Mouse (Mus musculus) bone marrow, adult 2 months (tissue): ENCODE measurements around the gene Copz2. TPM values are rescaled to one million over a fixed set of nuclear protein-coding genes. Genes with fewer than 3 reads are reported as not detected.

Experiments used
- H3K27ac ChIP-seq: fragments of 200-500 bp; 2 replicates; pipeline ENCODE4 v1.5.1; 2012; ENCODE audit warnings: low read depth, mild to moderate bottlenecking, control low read depth, inconsistent platforms, low read length; ENCODE audit not compliant: control insufficient read depth, poor library complexity, insufficient read depth
- H3K4me1 ChIP-seq: fragments of 200-500 bp; 2 replicates; pipeline ENCODE4 v1.6.1; 2011; ENCODE audit warnings: low read length; ENCODE audit not compliant: control insufficient read depth, insufficient read depth
- H3K4me3 ChIP-seq: fragments of 200-500 bp; replicated peaks from 2 replicates; pipeline ENCODE3; 2011; ENCODE audit warnings: mild to moderate bottlenecking, low read depth, low read length, control low read depth; ENCODE audit not compliant: control insufficient read depth
- CTCF ChIP-seq: fragments of 200-500 bp; IDR thresholded peaks from 2 replicates; pipeline ENCODE4 v1.5.1; 2011; ENCODE audit warnings: low read length, control low read depth; ENCODE audit not compliant: control insufficient read depth, insufficient read depth
- POLR2A ChIP-seq: fragments of 200-500 bp; IDR thresholded peaks from 2 replicates; pipeline ENCODE4 v1.6.1; 2011; ENCODE audit warnings: low read depth, mild to moderate bottlenecking, control low read depth, low read length, borderline replicate concordance; ENCODE audit not compliant: control insufficient read depth
- WGBS: fragments of 180-500 bp; shearing (Covaris S2); methylation state at CpG from one replicate; pipeline ENCODE4 v1.1.7; 2018; 5-methylcytosine and 5-hydroxymethylcytosine counted together
- polyA plus RNA-seq: library from polyadenylated mRNA; stranded (reverse); fragments of >200 nt; gene quantifications from 2 replicates; pipeline ENCODE4 v1.2.4, GENCODE M21; 2011; ENCODE audit warnings: low replicate concordance; ENCODE audit not compliant: missing spikeins, insufficient read depth, insufficient read length

Copz2 gene
- polyA plus RNA-seq, 1 experiment: 19.2 TPM

GRCm38 (mm10) chr11:96893203-96893842, 43.7 kb downstream of the Copz2 start:
- Histone ChIP-seq H3K4me3 (no peak overlapping the region), H3K27ac (no peak overlapping the region), H3K4me1 (no peaks in the 10 kb centered on the region; the same call in 1 of the 2 replicates)
- WGBS: 81% methylated on average over 11 of the region's 11 CpGs
- TF ChIP-seq CTCF: no peak
- TF ChIP-seq POLR2A: no peak

DNA sequence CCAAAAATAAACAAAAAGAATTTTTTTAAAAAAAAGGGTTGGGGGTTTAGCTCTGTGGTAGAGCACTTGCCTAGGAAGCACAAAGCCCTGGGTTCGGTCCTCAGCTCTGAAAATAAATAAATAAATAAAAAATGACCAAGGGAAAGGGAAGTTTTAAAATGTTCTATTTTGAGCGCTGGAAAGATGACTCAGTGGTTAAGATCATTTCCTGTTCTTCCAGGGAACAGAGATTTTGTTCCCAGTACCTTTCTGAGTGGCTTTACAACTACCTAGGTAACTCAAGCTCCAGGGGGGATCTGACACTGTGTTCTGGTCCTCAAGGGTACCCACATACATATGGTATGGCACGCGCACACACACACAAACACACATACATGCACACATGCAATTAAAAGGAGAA, 46.2 kb downstream of the Copz2 start:
- TF ChIP-seq POLR2A (no peak), CTCF (no peak)
- H3K4me3 ChIP-seq: no peak overlapping the region
- no peak overlapping the region for H3K27ac ChIP-seq
- 46% methylated on average over 4 of the region's 4 CpGs for WGBS
- H3K4me1 ChIP-seq: no peaks in the 10 kb centered on the region; the same call in 1 of the 2 replicates

- WGBS: 76% methylated on average over 13 of the region's 13 CpGs
These were observed 50.0 kb downstream of the Copz2 start for GRCm38 (mm10) chr11:96899449-96900306.

DNA sequence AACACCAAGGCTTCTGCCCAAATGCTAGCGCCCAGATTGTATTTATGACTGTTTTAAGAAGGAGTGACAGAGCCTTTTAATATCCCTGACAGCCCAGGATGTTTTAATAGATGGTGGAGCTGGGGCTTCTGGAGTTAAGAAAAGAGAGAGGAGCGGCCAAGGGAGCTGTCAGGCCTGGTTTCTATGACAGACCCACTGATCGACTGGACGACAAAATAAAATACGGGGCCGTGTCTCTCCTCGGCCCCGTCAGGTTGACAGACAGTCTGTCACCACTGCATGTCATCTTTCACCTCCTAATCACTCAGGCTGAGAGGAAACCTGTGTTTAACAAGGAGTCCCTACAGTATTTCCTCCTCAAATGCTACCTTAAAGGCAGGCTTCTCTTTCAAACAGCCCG, 51.7 kb downstream of the Copz2 start:
- 78% methylated on average over 9 of the region's 9 CpGs for WGBS
- no peak for TF ChIP-seq POLR2A
- TF ChIP-seq CTCF: no peak
- H3K27ac ChIP-seq: no peak overlapping the region
- no peak overlapping the region for H3K4me3 ChIP-seq
- H3K4me1 ChIP-seq: no peaks in the 10 kb centered on the region

More at GRCm38 (mm10) chr11:96899449-96900306, 50.0 kb downstream of the Copz2 start:
- no peaks in the 10 kb centered on the region; the same call in 1 of the 2 replicates for H3K4me1 ChIP-seq
- H3K27ac ChIP-seq: no peak overlapping the region
- H3K4me3 ChIP-seq: no peak overlapping the region
- no peak for TF ChIP-seq POLR2A
- TF ChIP-seq CTCF: no peak

DNA sequence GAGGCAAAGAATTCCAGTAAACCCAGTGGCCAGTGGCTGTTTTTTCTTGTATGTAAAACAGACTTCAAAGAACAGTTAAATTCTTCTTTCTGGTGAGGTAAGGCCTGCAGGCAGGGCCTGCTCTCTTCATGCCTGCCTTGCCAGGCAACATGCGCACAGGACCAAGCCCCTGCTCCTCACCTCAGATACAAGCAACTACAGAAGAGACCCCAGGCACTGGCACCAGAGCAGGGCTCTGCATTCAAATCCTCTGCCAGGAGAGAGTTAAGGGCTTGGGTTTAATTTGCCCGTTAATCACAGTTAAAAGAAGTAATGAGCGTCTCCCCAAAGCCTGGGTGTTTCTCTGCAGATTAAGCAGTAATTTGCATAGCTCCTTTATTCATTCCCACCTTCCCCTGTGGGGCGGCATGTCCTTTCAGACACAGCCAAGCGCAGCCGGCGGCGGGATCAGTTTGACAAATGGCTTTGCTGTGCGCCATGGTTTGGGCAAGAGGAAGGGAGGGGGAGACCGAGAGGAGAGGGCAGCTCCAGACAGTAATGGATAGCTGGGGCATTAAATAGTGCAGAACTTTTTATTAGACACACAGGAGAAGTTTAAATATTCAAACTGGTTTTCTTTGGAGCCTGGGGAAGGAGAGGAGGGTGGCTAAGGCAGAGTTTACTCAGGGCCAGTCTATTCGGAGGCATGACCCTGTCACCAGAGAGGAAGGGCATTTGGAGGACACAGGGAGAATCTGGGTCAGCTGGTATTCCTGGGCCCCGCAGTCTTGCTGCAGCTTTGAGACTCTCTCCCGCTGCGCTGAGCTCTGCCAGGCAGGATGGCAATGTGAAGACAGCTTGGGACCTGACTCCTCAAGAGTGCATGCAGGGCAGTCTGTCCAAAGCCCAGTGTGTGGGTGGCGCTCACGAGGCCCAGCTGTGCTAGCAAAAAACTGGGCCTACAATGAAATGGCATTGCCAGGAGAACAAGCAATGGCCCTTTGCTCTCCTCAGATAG, 53.3 kb downstream of the Copz2 start:
- H3K4me1 ChIP-seq: no peaks in the 10 kb centered on the region

DNA sequence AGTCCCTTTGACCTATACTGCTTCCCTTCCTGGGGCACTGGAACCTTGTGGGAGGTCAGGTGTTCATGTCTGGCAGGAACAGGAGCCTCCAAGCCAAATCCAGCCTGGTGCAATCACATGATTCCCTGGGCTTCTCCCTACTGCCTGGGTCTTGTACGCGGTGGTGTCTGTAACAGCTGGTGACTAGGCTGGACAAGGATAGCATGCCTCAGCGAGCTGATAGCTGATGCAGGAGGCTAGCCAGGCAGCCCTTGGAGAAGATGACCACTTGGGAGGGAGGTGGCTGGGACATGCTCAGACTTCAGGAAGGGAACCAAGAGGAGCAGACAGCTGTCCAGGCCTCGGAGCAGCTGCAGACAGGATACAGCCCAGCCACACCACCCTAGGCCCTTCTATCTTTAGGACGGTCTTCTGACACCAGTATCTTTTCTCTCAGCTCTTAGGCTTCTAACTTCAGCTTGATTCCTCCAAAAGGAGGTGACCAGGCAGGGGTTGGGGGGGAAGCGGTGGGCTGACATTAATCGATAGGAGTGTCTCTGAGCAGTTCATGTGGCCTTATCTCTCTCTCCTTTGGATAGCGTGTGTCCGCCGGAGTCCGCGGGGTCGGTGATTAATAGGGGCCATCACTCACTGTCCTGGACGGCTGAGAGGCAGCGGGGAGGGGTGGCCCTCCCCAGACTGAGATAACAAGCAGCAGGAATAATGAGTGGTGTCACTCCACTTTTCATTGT, 56.9 kb downstream of the Copz2 start:
- WGBS: 81% methylated on average over 15 of the region's 15 CpGs
- Histone ChIP-seq H3K4me1 (no peaks in the 10 kb centered on the region), H3K27ac (no peak overlapping the region), H3K4me3 (no peak overlapping the region)
- TF ChIP-seq CTCF (no peak), POLR2A (no peak)

More for the DNA sequence above, 53.3 kb downstream of the Copz2 start:
- Histone ChIP-seq H3K4me3 (no peak overlapping the region), H3K27ac (no peak overlapping the region)
- WGBS: 76% methylated on average over 16 of the region's 16 CpGs
- TF ChIP-seq CTCF (no peak), POLR2A (no peak)

DNA sequence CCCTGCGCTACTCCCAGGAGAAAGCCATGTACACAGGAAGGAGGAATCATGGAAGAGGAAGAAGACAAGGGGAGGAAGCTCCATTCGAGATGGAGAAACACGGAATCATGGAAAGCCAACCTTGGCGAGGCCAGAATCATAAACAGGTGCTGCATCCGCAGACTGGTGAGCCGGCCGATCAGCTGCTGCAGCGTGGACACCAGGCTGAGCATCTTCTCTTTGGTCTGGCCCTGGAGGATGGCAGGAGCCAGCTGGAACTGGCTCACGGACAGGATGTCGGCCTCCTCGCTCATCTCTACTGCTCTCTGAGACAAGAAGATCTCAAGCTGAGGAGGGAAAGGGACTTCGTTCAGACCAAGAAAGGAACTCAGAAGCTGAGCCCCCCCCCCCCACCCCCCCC, 58.9 kb downstream of the Copz2 start:
- H3K27ac ChIP-seq: no peak overlapping the region
- H3K4me3 ChIP-seq: no peak overlapping the region
- TF ChIP-seq POLR2A (no peak), CTCF (no peak)
- no peaks in the 10 kb centered on the region for H3K4me1 ChIP-seq
- WGBS: 88% methylated on average over 12 of the region's 12 CpGs
